In genomic region chr13:23700786-23701520, GRCm38 (mm10) we compare ENCODE assay signal across 8 mouse cellular contexts. TPM values are rescaled to one million over a fixed set of nuclear protein-coding genes. Genes with fewer than 3 reads are reported as not detected.
DNase-seq lines count a peak whose midpoint lies in the region; ATAC-seq and TF ChIP-seq lines count a peak whose summit lies in the region.

No protein-coding gene starts in this region.

- peak overlapping the region; percentile 63; the same call in 1 of the 2 replicates for H3K9ac ChIP-seq in heart, embryonic 13.5 days
- H3K9ac ChIP-seq in liver, embryonic 12.5 days: peak overlapping the region; percentile 41
- H3K9ac ChIP-seq in neural tube, embryonic 11.5 days (ENCODE audit: low read length): no peak overlapping the region

- H3K4me3 ChIP-seq in embryonic fibroblast, embryonic 13.5 days (ENCODE audit: insufficient read depth, low read length): no peak overlapping the region
- no peak overlapping the region for H3K4me3 ChIP-seq in heart, embryonic 13.5 days
- no peak overlapping the region for H3K4me3 ChIP-seq in liver, embryonic 12.5 days
- H3K4me3 ChIP-seq in neural tube, embryonic 11.5 days (ENCODE audit: low read depth, low read length): no peak overlapping the region
- no peak overlapping the region for H3K4me3 ChIP-seq in testis, adult 2 months (ENCODE audit: control insufficient read depth, low read depth, low read length)

- H3K4me2 ChIP-seq in heart, embryonic 13.5 days: no peak overlapping the region
- H3K4me2 ChIP-seq in liver, embryonic 12.5 days: peak overlapping the region; percentile 39
- no peak overlapping the region for H3K4me2 ChIP-seq in neural tube, embryonic 11.5 days (ENCODE audit: low read depth)

- DNase-seq in CD4-positive, CD25-positive, alpha-beta regulatory T cell, adult 2 months (ENCODE audit: low read depth, low spot score): peak; percentile 89
- DNase-seq in adrenal gland, postnatal 25 days: peak; percentile 42
- DNase-seq in kidney, postnatal 14 days: peak; percentile 84
- DNase-seq in neural tube, embryonic 11.5 days (ENCODE audit: low spot score): peak; percentile 71

- TF ChIP-seq POLR2A in embryonic fibroblast, embryonic 13.5 days (IDR thresholded peaks at IDR 0.05; ENCODE audit: low read depth, low read length): no peak
- no peak for TF ChIP-seq POLR2A in testis, adult 2 months (IDR thresholded peaks at IDR 0.05; ENCODE audit: control insufficient read depth, low read depth, low read length)

- H3K27ac ChIP-seq in embryonic fibroblast, embryonic 13.5 days (ENCODE audit: insufficient read depth, low read length): peak overlapping the region; percentile 37; the same call in 1 of the 2 replicates
- H3K27ac ChIP-seq in heart, embryonic 13.5 days (replicated peaks): no peak overlapping the region
- H3K27ac ChIP-seq in liver, embryonic 12.5 days: peak overlapping the region; percentile 61
- H3K27ac ChIP-seq in neural tube, embryonic 11.5 days (ENCODE audit: low read depth, low read length): no peak overlapping the region
- H3K27ac ChIP-seq in testis, adult 2 months (ENCODE audit: control insufficient read depth, insufficient read depth, low read depth, low read length): no peak overlapping the region

- no peaks in the 10 kb centered on the region for H3K4me1 ChIP-seq in embryonic fibroblast, embryonic 13.5 days (ENCODE audit: control insufficient read depth, insufficient read depth, low read length)
- peaks cover 19% of the 10 kb centered on the region for H3K4me1 ChIP-seq in heart, embryonic 13.5 days
- H3K4me1 ChIP-seq in liver, embryonic 12.5 days: peaks cover 41% of the 10 kb centered on the region
- H3K4me1 ChIP-seq in neural tube, embryonic 11.5 days (ENCODE audit: control insufficient read depth, insufficient read depth, low read length): 0 out of 2 replicates have a peak, but pooled peaks cover 3% of the 10 kb centered on the region
- H3K4me1 ChIP-seq in testis, adult 2 months (ENCODE audit: control insufficient read depth, insufficient read depth, low read length): peaks cover 5% of the 10 kb centered on the region

- H3K36me3 ChIP-seq in heart, embryonic 13.5 days: no peaks in the 10 kb centered on the region
- no peaks in the 10 kb centered on the region for H3K36me3 ChIP-seq in liver, embryonic 12.5 days
- H3K36me3 ChIP-seq in neural tube, embryonic 11.5 days (ENCODE audit: control insufficient read depth, insufficient read depth, low read length): no peaks in the 10 kb centered on the region
- no peaks in the 10 kb centered on the region for H3K36me3 ChIP-seq in testis, adult 2 months (ENCODE audit: control insufficient read depth, insufficient read depth, low read length)

- no peaks in the 10 kb centered on the region for H3K27me3 ChIP-seq in heart, embryonic 13.5 days (replicated peaks)
- H3K27me3 ChIP-seq in liver, embryonic 12.5 days (replicated peaks): no peaks in the 10 kb centered on the region
- no peaks in the 10 kb centered on the region for H3K27me3 ChIP-seq in neural tube, embryonic 11.5 days (ENCODE audit: control insufficient read depth, insufficient read depth, low read length)
- H3K27me3 ChIP-seq in testis, adult 2 months (ENCODE audit: control insufficient read depth, insufficient read depth, low read length): no peaks in the 10 kb centered on the region

- WGBS in heart, embryonic 13.5 days: 17% methylated on average over 8 of the region's 8 CpGs
- WGBS in liver, embryonic 12.5 days (ENCODE audit: insufficient replicate concordance): 12% methylated on average over 8 of the region's 8 CpGs
- WGBS in neural tube, embryonic 11.5 days: 36% methylated on average over 8 of the region's 8 CpGs

- ATAC-seq in heart, embryonic 13.5 days (ENCODE audit: extremely low read depth, insufficient number of reproducible peaks, low FRiP score, low TSS enrichment): peak; percentile 5; the same call in 1 of the 2 replicates
- peak; percentile 30 for ATAC-seq in liver, embryonic 12.5 days
- ATAC-seq in neural tube, embryonic 11.5 days (ENCODE audit: insufficient read depth, low FRiP score, low TSS enrichment): peak; percentile 43; the same call in 1 of the 2 replicates

- peak; percentile 51; the same call in 1 of the 2 replicates for TF ChIP-seq CTCF in embryonic fibroblast, embryonic 13.5 days (IDR thresholded peaks at IDR 0.05; ENCODE audit: borderline replicate concordance, insufficient read depth, low read length)
- TF ChIP-seq CTCF in testis, adult 2 months (IDR thresholded peaks at IDR 0.05; ENCODE audit: control insufficient read depth, insufficient read depth, insufficient replicate concordance, low read depth, low read length): peak; percentile 30; the same call in 1 of the 2 replicates

- H3K9me3 ChIP-seq in heart, embryonic 13.5 days: no peaks in the 10 kb centered on the region
- H3K9me3 ChIP-seq in liver, embryonic 12.5 days (replicated peaks): no peaks in the 10 kb centered on the region
- no peaks in the 10 kb centered on the region for H3K9me3 ChIP-seq in neural tube, embryonic 11.5 days (ENCODE audit: control insufficient read depth, low read length)

RNA-seq across cellular contexts. Expression of gene Hist1h4c, which starts 2.7 kb away (rescaled TPM):
- total RNA-seq in adrenal gland, postnatal 25 days (2021): 97.6 and 116 TPM in 2 replicates
- polyA plus RNA-seq in embryonic fibroblast, embryonic 13.5 days (2011; ENCODE audit: insufficient read length, low read depth, missing spikeins): 2.8 and 3.8 TPM in 2 replicates
- polyA plus RNA-seq in heart, embryonic 13.5 days (2015; fragmentation: Nextera tagmentation; extraction: Ambion mirVana): 2.4 and 3.7 TPM in 2 replicates
- 8.6 and 11.6 TPM in 2 replicates for polyA plus RNA-seq in liver, embryonic 12.5 days (2016; fragmentation: Nextera tagmentation; extraction: Ambion mirVana)
- polyA plus RNA-seq in neural tube, embryonic 11.5 days (2014; fragmentation: Nextera tagmentation; extraction: Ambion mirVana): 4.1 and 5.2 TPM in 2 replicates
- polyA plus RNA-seq in testis, adult 2 months (2012; rRNA removed): 20.1 and 20.6 TPM in 2 replicates

RNA-seq across cellular contexts. Expression of gene Hist1h1t, which starts 5.3 kb away (rescaled TPM):
- total RNA-seq in adrenal gland, postnatal 25 days (2021): not detected in 2 replicates
- polyA plus RNA-seq in embryonic fibroblast, embryonic 13.5 days (2011; ENCODE audit: insufficient read length, low read depth, missing spikeins): not detected in 2 replicates
- polyA plus RNA-seq in heart, embryonic 13.5 days (2015; fragmentation: Nextera tagmentation; extraction: Ambion mirVana): not detected in 2 replicates
- not detected in 2 replicates for polyA plus RNA-seq in liver, embryonic 12.5 days (2016; fragmentation: Nextera tagmentation; extraction: Ambion mirVana)
- polyA plus RNA-seq in neural tube, embryonic 11.5 days (2014; fragmentation: Nextera tagmentation; extraction: Ambion mirVana): not detected in 2 replicates
- polyA plus RNA-seq in testis, adult 2 months (2012; rRNA removed): 22.2 and 24.8 TPM in 2 replicates

RNA-seq across cellular contexts. Expression of gene Hfe, which starts 9.7 kb away (rescaled TPM):
- 37.3 and 49.1 TPM in 2 replicates for total RNA-seq in adrenal gland, postnatal 25 days (2021)
- polyA plus RNA-seq in embryonic fibroblast, embryonic 13.5 days (2011; ENCODE audit: insufficient read length, low read depth, missing spikeins): 4.6 and 7.9 TPM in 2 replicates
- 10.3 and 10.7 TPM in 2 replicates for polyA plus RNA-seq in heart, embryonic 13.5 days (2015; fragmentation: Nextera tagmentation; extraction: Ambion mirVana)
- polyA plus RNA-seq in liver, embryonic 12.5 days (2016; fragmentation: Nextera tagmentation; extraction: Ambion mirVana): 4.9 and 5.7 TPM in 2 replicates
- 3.2 and 3.3 TPM in 2 replicates for polyA plus RNA-seq in neural tube, embryonic 11.5 days (2014; fragmentation: Nextera tagmentation; extraction: Ambion mirVana)
- 5.2 and 6.1 TPM in 2 replicates for polyA plus RNA-seq in testis, adult 2 months (2012; rRNA removed)

RNA-seq across cellular contexts. Expression of gene Hist1h2bc, which starts 17.0 kb away (rescaled TPM):
- total RNA-seq in adrenal gland, postnatal 25 days (2021): 193 and 227 TPM in 2 replicates
- 55.6 and 62.4 TPM in 2 replicates for polyA plus RNA-seq in embryonic fibroblast, embryonic 13.5 days (2011; ENCODE audit: insufficient read length, low read depth, missing spikeins)
- 50.1 and 54.5 TPM in 2 replicates for polyA plus RNA-seq in heart, embryonic 13.5 days (2015; fragmentation: Nextera tagmentation; extraction: Ambion mirVana)
- polyA plus RNA-seq in liver, embryonic 12.5 days (2016; fragmentation: Nextera tagmentation; extraction: Ambion mirVana): 75.3 and 75.6 TPM in 2 replicates
- 21.3 and 22.2 TPM in 2 replicates for polyA plus RNA-seq in neural tube, embryonic 11.5 days (2014; fragmentation: Nextera tagmentation; extraction: Ambion mirVana)
- 17.8 and 19.0 TPM in 2 replicates for polyA plus RNA-seq in testis, adult 2 months (2012; rRNA removed)

RNA-seq across cellular contexts. Expression of gene Hist1h2ac, which starts 17.2 kb away (rescaled TPM):
- total RNA-seq in adrenal gland, postnatal 25 days (2021): 3.5 and 4.3 TPM in 2 replicates
- 0.79 and 0.82 TPM in 2 replicates for polyA plus RNA-seq in embryonic fibroblast, embryonic 13.5 days (2011; ENCODE audit: insufficient read length, low read depth, missing spikeins)
- polyA plus RNA-seq in heart, embryonic 13.5 days (2015; fragmentation: Nextera tagmentation; extraction: Ambion mirVana): 0.59 and 0.68 TPM in 2 replicates
- polyA plus RNA-seq in liver, embryonic 12.5 days (2016; fragmentation: Nextera tagmentation; extraction: Ambion mirVana): 0.91 and 1.3 TPM in 2 replicates
- polyA plus RNA-seq in neural tube, embryonic 11.5 days (2014; fragmentation: Nextera tagmentation; extraction: Ambion mirVana): 0.92 and 0.97 TPM in 2 replicates
- polyA plus RNA-seq in testis, adult 2 months (2012; rRNA removed): 0.20 and 0.26 TPM in 2 replicates

Comparison
In these comparisons a context has a peak if more than half of its experiments do, and no peak if none do; other contexts are left out.
1. H3K27ac ChIP-seq: peak in embryonic fibroblast, embryonic 13.5 days (single experiment) and liver, embryonic 12.5 days (single experiment); none in heart, embryonic 13.5 days (single experiment), neural tube, embryonic 11.5 days (single experiment) and testis, adult 2 months (single experiment).
2. RNA of gene Hist1h1t, which starts 5.3 kb away (polyA plus RNA-seq): 22.2 to 24.8 TPM in testis, adult 2 months; not detected in heart, embryonic 13.5 days, not detected in neural tube, embryonic 11.5 days, not detected in liver, embryonic 12.5 days and not detected in embryonic fibroblast, embryonic 13.5 days; every median in the first group is over 10 times any median in the second.
3. Peak in every context shown above with its lines, with median percentiles within 50 percentile points of each other: DNase-seq and ATAC-seq.